Mouse (Mus musculus): Measurements from ENCODE around the gene 4930544G11Rik. TPM values are rescaled to one million over a fixed set of nuclear protein-coding genes. Genes with fewer than 3 reads are reported as not detected.

4930544G11Rik gene
- total RNA-seq (2022): not detected

DNA sequence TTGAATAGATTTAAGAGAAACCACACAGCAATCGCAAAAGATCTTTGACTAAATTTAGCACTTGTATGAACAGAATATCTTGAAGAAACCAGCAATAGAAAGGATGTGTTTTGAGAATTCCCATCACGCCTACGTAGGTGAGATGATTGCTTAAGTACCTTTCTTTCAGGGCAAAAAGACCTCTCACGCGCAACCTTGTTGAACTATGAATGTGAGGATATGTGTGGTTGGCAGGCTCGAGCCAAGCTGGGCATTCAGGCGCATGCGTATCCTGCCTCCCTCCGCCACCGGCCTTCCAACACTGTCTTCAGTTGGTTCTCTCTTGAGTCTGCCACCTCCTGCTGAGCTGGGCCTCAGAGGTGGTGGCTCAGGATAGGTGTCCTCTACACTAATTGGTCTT lies at the start of gene 4930544G11Rik:
TSS of gene 4930544G11Rik (plus strand) at position 301 of the 400 bp plus-strand sequence.
- DNase-seq (ENCODE audit: low spot score in 2 of 2): no peak

DNA sequence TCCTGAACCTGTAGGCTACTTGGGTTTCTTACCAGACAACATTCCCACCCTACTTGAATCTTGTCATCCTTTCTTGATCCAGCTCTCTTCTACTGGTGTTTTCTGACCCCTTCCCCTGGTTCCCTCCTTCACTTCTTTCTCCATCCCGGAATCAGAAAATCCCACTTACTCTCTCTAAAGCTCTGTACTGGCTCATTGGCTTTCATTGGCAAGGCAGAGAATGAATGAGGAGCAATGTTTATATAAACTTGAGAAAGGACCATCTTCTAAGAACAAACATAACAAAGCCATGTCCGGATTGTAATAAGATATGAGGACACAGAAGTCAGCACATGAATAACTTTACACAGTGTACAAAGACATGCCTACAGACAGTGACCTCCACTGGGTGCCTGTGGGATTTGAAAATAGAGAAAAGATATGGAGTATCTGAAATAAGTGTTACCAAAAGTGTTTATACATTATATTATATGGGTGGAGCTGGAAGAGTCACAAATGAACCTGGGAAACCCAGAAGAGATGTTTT lies 45.7 kb upstream of the 4930544G11Rik start:
- DNase-seq (ENCODE audit: low spot score in 2 of 2): no peak

DNA sequence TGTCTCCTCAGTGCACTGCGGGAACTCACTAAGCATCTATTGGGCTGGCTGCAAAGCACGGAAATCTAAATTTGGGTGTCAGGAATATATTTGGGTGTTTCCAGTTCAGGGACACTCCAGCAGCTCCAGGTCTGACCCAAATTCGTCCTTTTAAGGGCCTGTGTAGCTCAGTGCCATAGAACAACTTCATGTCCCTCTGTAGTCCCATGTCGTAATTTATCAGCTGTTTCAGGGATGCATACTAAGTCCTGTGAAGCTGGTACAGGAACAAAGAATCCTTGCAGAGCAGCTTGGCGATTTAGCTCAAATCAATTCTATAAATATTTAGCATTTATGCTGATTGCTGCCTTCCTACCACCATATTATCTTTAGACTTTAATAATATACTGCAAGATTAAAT lies 37.0 kb upstream of the 4930544G11Rik start:
- no peak for DNase-seq (ENCODE audit: low spot score in 2 of 2)

DNA sequence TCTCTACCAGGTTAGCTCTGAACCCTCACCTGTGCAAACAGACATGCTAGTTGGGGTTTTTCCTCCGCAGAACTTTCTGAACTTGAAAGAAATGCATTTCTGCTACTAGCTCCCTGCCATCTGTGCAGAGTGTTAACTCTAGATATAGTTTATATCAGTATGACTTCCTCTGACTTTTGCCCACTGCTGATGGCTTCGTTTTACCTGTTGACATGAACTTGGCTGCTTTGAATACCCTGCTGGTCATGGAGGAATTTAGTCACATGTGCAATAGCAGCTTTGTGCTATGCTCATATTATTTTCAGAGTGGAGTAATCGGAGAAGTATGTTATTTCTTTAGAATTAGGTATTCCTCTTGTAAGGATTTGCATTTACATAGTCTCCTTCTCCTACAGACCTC lies 30.7 kb upstream of the 4930544G11Rik start:
- DNase-seq (ENCODE audit: low spot score in 2 of 2): no peak

DNA sequence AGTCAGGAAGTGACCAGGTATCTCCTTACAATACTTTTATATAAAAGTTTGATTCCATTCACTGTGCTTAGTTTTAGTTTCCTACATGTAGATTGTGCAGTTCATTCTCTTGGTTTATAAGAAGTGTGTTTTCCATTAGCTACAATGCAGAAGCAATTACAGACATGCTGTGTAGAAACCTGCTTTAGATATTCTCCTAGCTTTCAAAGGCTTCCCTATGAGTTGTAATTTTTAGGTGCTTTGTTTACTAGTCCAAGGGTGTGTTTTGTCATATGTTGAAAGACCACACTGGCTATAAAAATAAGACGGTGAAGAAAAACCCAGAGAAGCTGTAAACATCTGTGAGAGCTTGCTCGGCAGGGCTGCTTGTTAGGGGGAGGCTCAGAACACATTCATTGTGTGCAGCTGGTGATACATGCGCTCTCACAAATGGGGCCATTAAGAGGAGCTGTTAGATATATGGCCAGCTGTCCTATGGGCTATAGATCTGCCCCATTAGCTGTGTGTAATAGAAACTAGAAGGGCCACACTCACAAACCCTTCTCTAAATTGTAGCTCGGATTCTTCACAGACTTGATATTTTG lies 28.8 kb upstream of the 4930544G11Rik start:
- DNase-seq (ENCODE audit: low spot score in 2 of 2): no peak

DNA sequence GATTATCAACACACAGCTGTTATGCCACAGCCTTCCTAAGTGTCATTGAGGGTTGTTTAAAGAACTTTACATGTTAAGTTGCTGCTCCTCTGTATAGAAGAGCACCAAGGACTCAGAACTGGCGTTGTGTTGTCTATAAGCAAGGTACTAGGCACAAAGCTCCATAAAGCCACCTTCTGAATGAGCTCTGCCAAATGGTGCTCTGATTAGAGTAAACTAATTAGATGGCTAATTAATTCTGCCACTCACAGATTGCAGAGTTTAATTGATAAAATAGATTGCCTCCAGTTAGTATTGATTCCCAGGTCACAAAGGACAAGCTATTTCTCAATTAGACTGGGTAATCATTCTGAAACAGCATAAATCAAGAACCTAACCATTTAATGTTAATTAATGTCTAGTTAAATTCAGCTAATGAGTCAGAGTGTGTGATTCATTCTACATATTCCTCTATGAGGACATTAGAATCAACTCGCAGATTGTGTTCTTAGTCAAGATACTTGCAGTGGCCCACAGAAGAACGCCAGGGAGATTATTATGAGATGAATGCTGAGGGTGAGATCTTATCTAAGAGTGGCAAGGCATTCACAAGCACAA lies 26.6 kb upstream of the 4930544G11Rik start:
- DNase-seq (ENCODE audit: low spot score in 2 of 2): no peak

DNA sequence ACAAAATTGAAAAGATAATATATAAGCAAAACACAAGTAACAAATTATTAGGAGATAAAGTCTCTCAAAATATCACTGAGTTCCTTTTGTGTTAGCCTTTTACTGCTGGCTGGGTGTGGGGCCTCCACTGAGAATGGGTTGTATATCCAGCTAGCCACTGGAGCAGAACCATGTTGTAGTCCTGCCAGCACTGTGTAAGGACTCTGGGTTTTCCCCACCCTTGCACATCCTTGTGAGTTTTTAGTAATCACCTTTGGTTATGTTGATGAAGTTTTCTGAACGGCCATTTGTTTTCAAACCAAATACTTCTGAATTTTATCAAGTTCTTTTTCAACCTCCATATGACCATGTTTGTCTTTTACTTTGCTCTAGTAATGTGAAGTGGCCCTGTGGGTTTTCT lies 21.9 kb upstream of the 4930544G11Rik start:
- DNase-seq (ENCODE audit: low spot score in 2 of 2): no peak

DNA sequence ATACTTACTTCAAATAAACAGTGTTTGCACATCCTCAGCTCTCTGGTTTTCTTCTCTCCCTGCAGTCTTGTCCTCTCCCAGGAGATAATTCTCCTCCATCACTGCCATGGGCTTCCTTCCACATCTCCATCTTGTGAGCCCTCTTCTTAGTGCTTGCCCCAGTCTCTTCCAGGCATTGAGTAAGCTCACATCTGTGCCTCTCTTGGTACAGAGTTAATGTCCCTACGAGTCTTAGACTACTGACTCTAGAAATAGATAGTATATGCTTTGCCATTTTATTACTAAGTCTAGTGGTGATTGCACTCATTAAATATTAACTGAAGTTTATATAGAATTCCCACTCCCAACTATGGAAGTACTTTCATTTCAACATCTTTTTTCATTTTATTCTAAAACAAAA lies 19.6 kb upstream of the 4930544G11Rik start:
- DNase-seq (ENCODE audit: low spot score in 2 of 2): no peak

DNA sequence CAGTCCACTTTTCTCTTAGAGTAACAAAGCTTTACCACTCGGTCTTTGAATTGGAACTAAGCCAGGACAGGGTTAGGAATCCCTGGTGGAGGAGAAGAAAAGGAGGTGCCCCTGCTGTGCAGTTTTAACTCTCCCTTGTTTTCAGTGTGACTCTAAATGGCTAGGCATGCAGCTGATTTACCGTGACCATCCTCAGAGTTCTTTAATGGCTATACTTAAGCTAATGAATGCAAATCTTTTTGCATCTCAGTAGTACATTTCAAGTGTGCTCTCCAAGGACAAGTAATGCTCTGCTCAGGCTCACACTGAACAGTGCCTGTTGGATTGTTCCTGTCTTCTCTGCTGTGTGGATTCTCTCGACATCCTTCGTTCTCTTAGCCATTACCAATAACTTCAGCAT lies 19.2 kb upstream of the 4930544G11Rik start:
- DNase-seq (ENCODE audit: low spot score in 2 of 2): no peak

DNA sequence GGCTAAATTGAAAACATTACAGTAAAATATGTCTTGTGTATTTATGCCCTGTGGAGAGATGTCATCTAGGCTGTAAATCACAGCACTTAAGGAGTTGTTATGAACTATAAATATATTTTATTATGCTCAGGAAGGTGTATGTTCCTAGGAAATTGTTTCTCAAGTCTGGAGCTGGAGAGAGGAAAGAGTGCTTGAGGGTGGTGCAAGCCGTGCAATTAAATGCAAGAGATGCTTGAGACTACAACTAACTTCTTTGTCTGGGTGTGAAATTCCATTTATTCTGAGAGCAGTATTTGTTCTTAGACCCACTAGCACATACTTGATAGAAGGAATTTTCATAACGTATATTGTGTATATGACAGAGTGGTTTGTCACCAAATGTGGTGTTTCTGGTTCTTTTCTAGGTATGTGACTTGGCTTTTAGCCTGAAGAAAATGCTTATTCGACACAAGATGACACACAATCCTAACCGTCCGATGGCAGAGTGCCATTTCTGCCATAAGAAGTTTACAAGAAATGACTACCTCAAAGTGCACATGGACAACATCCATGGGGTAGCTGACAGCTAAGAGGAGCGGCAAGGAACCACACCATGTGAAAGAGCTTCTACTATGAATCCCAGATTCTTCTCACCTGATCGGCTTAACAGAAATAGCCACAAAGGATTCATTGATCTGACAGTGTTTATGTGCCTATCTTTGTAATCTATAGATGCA lies 16.7 kb upstream of the 4930544G11Rik start:
- DNase-seq (ENCODE audit: low spot score in 2 of 2): no peak

DNA sequence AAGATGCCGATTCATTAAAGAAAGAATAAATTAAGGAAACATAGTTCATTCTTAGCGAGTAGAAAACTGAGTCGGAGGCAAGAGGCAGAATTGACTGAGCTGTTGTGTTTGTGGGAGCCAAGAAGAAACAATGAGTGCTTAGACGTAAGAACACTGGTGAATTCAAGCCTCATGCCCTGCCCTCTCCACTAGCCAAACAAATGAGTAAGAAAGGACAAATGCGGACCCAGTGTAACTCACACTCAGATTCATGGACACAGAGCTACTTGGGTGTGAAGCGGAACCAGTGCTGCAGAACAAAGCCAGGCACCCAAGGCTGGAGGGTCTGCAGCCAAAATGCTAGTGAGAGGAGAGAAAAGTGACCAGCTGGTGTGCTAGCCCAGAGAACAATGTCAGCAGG lies 1.9 kb upstream of the 4930544G11Rik start:
- DNase-seq (ENCODE audit: low spot score in 2 of 2): peak; percentile 10 to 15

DNA sequence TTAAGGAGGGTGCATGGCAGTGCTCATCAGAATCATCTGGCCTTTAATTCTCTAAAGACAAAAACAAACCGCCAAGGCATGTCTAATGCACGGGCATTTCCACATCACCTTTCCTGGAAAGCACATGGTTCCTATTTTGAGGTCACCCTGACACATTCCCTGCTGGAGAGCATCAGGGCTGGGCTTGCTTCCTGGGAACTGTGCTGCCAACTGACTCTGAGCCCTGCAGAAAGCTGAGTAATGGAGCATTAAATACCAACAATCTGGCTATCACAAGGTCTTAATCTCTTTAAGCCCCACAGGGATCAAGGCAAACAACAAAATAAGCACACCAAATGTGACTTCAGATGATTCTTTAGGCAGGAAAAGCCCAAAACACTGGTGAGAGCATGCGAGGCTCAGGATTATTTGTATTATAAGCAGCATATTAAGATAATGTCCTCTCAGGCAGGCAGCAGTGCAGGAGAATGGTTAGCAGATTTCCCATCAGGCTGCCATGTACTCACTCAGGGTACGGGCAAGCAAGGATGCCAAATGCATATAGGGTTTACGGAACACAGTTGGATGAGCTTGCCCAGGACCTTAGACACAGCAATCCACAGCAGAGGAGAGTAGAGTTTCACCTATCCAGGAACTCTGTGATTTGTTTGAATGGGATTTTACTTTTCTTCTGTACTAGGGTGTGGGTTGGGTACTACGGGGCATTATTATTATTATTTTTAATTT lies 17.1 kb downstream of the 4930544G11Rik start:
- no peak for DNase-seq (ENCODE audit: low spot score in 2 of 2)

DNA sequence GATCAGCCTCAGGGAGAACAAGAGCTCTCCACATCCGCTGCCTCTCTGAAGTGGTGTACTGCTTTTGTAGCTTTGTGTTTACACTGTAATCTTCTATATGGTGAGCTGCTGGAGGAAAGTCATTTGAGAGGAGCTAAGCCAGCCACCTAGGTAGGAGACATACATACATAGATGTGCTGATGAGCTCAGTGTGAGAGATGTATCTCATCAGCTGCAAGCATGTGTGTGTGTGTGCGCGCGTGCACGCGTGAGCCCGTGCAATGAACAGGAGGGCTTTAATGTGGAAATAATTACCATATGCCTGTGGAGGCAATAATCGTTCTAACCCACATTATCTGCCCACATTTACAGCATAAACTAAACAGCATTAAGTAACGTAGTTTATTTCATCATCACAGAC lies 18.0 kb downstream of the 4930544G11Rik start:
- no peak for DNase-seq (ENCODE audit: low spot score in 2 of 2)

DNA sequence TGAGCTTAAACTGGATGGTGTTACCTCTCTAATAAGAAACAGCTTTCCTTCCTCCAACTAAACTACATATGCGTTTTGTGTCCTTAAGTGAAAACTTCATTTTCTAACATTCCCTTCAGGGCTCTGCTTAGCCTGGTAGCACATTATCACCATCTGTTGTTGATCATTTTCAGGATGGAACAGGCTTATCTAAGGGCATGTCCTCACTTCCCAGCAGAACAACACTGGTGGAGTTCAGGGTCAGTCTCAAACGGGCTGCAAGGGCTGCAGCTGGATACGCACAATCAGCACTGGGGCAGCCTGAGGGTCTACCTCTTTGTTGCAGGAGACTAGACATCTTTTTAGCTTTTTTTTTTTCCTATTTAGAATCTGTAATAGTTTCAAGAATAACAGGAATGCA lies 39.7 kb downstream of the 4930544G11Rik start:
- no peak for DNase-seq (ENCODE audit: low spot score in 2 of 2)

DNA sequence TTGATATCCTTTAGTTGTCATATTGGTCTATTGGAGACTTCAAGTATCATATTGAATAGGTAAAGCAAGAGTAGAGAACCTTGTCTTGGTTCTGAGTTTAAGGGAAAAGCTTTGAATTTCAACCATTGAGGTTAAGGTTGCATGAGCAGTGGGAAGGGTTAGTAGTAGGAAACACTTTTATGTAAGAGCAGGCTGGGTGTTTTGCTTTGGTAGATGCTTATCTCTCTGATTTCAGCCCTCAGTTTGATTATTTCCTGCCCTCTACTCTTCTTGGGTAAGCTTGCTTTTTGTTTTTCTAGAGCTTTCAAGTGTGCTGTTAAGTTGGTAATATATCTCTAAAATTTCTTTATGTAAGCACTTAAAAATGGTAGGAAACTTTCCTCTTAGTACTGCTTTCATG lies 45.9 kb downstream of the 4930544G11Rik start:
- DNase-seq (ENCODE audit: low spot score in 2 of 2): no peak

Other genes with a start within 250 kb of the 4930544G11Rik start
- 10 to 100 TPM; 29.0 to 35.7 (median 33.2) TPM for gene Prdm5, start 173.6 kb upstream of the 4930544G11Rik start, total RNA-seq (2022)

Data from layer of hippocampus, adult 8-10 months (tissue).